Mouse (Mus musculus) kidney, postnatal 0 days (tissue): ENCODE results near the gene Bysl. TPM values are rescaled to one million over a fixed set of nuclear protein-coding genes. Genes with fewer than 3 reads are reported as not detected.

Experiments used
- ATAC-seq: fragments of 200-750 bp; cut with Nextera tagmentation; replicated peaks from 2 replicates; pipeline ENCODE4 v1.8.0; 2017; ENCODE audit warnings: low read depth, moderate number of reproducible peaks, moderate TSS enrichment, moderate library complexity; ENCODE audit not compliant: low FRiP score
- DNase-seq: peaks from one replicate; pipeline ENCODE4 v3.0.0-alpha.2; 2016; ENCODE audit warnings: low spot score
- H3K27ac ChIP-seq: fragments of 300-500 bp; sonication (generic); 2 replicates; pipeline ENCODE4 v1.5.1; 2014; ENCODE audit warnings: mild to moderate bottlenecking
- H3K27me3 ChIP-seq: fragments of 300-500 bp; sonication (generic); 2 replicates; pipeline ENCODE4 v1.6.1; 2014; ENCODE audit warnings: low read length, mixed read lengths; ENCODE audit not compliant: insufficient read depth
- H3K36me3 ChIP-seq: fragments of 300-500 bp; sonication (generic); 2 replicates; pipeline ENCODE4 v1.6.1; 2014; ENCODE audit warnings: low read length, mixed read lengths; ENCODE audit not compliant: insufficient read depth
- H3K4me1 ChIP-seq: fragments of 300-500 bp; sonication (generic); replicated peaks from 2 replicates; pipeline ENCODE4 v1.6.1; 2014; ENCODE audit warnings: antibody characterized with exemption, low read length, mixed read lengths; ENCODE audit not compliant: insufficient read depth
- H3K4me2 ChIP-seq: fragments of 300-500 bp; sonication (generic); 2 replicates; pipeline ENCODE4 v1.6.1; 2014; ENCODE audit warnings: mild to moderate bottlenecking, low read length, moderate library complexity, mixed read lengths
- H3K4me3 ChIP-seq: fragments of 300-500 bp; sonication (generic); replicated peaks from 2 replicates; pipeline ENCODE4 v1.5.1; 2014; ENCODE audit warnings: low read depth, low read length
- H3K9ac ChIP-seq: fragments of 300-500 bp; sonication (generic); 2 replicates; pipeline ENCODE4 v1.6.1; 2014; ENCODE audit warnings: low read depth, low read length
- H3K9me3 ChIP-seq: fragments of 300-500 bp; sonication (generic); replicated peaks from 2 replicates; pipeline ENCODE4 v1.6.1; 2016; ENCODE audit warnings: low read length, inconsistent platforms, mixed read lengths
- CTCF ChIP-seq: IDR thresholded peaks from 2 replicates; pipeline ENCODE4 v1.5.1; 2016; ENCODE audit warnings: antibody characterized with exemption, low read depth, mild to moderate bottlenecking, moderate library complexity
- WGBS: fragments of 180-500 bp; shearing (Covaris S2); extraction: QIAGEN DNeasy Blood & Tissue Kit; methylation state at CpG from one replicate; pipeline ENCODE4 v1.1.7; 2014; 5-methylcytosine and 5-hydroxymethylcytosine counted together
- polyA plus RNA-seq: library from polyadenylated mRNA; unstranded; fragments of >200 nt; fragmentation: Nextera tagmentation; extraction: Ambion mirVana; gene quantifications from 2 replicates; pipeline ENCODE4 v1.2.1, GENCODE M21; 2015

The Bysl gene
- polyA plus RNA-seq, 1 experiment from 2014 or later: 14.7 TPM

GRCm38 (mm10) chr17:47596162-47596838 lies 15.0 kb downstream of the Bysl start:
- Histone ChIP-seq H3K4me2 (peak overlapping the region; percentile 65), H3K9me3 (no peaks in the 10 kb centered on the region), H3K4me3 (peak overlapping the region; percentile 75), H3K27ac (peak overlapping the region; percentile 92), H3K4me1 (peaks cover 22% of the 10 kb centered on the region; the same call in 1 of the 2 replicates), H3K9ac (peak overlapping the region; percentile 72), H3K36me3 (peaks cover 17% of the 10 kb centered on the region), H3K27me3 (no peaks in the 10 kb centered on the region)
- DNase-seq (no peak), ATAC-seq (no peak)
- 33% methylated on average over 6 of the region's 6 CpGs for whole genome bisulfite sequencing
- TF ChIP-seq CTCF: no peak

GRCm38 (mm10) chr17:47595248-47596161 lies 15.8 kb downstream of the Bysl start:
- ATAC-seq (peak; percentile 37), DNase-seq (peak; percentile 88)
- Histone ChIP-seq H3K4me2 (peak overlapping the region; percentile 65), H3K27ac (peak overlapping the region; percentile 92), H3K4me3 (peak overlapping the region; percentile 75), H3K9me3 (no peaks in the 10 kb centered on the region), H3K4me1 (peaks cover 22% of the 10 kb centered on the region; the same call in 1 of the 2 replicates), H3K36me3 (peaks cover 14% of the 10 kb centered on the region; the same call in 1 of the 2 replicates), H3K27me3 (no peaks in the 10 kb centered on the region), H3K9ac (peak overlapping the region; percentile 72)
- no peak for TF ChIP-seq CTCF
- 2% methylated on average over 21 of the region's 21 CpGs for WGBS

DNA sequence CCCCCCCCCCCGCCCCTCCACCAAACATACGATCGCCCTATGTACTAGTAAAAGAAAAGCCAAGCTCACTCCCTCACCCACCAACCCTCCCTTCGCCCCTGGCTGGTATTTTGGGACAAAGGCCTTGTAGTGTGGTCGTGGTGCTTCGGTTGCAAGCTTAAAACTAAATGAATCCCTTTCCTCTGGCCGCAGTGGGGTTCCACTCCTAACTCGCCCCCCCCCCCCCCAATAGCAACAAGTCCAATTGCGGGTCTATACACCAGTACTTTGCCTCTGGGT lies 16.4 kb downstream of the Bysl start:
- Histone ChIP-seq H3K27ac (peak overlapping the region; percentile 92), H3K36me3 (peaks cover 14% of the 10 kb centered on the region; the same call in 1 of the 2 replicates), H3K27me3 (no peaks in the 10 kb centered on the region), H3K4me2 (peak overlapping the region; percentile 65), H3K4me1 (peaks cover 22% of the 10 kb centered on the region; the same call in 1 of the 2 replicates), H3K4me3 (peak overlapping the region; percentile 75), H3K9me3 (no peaks in the 10 kb centered on the region), H3K9ac (peak overlapping the region; percentile 72)
- ATAC-seq: no peak
- no peak for TF ChIP-seq CTCF
- no peak for DNase-seq
- 1% methylated on average over 5 of the region's 9 CpGs for WGBS

- WGBS: under 1% methylated on average over 43 of the region's 43 CpGs
- H3K4me1 ChIP-seq: peaks cover 22% of the 10 kb centered on the region; the same call in 1 of the 2 replicates
- ATAC-seq: no peak
These were observed 16.9 kb downstream of the Bysl start for GRCm38 (mm10) chr17:47594183-47594968.

GRCm38 (mm10) chr17:47593854-47594182 lies 17.5 kb downstream of the Bysl start:
- ATAC-seq (no peak), DNase-seq (no peak)

More at GRCm38 (mm10) chr17:47594183-47594968, 16.9 kb downstream of the Bysl start:
- TF ChIP-seq CTCF: no peak
- Histone ChIP-seq H3K27me3 (no peaks in the 10 kb centered on the region), H3K9ac (peak overlapping the region; percentile 72), H3K27ac (peak overlapping the region; percentile 92), H3K36me3 (peaks cover 12% of the 10 kb centered on the region; the same call in 1 of the 2 replicates), H3K9me3 (no peaks in the 10 kb centered on the region), H3K4me2 (peak overlapping the region; percentile 65), H3K4me3 (peak overlapping the region; percentile 75)
- DNase-seq: peak; percentile 42

More at GRCm38 (mm10) chr17:47593854-47594182, 17.5 kb downstream of the Bysl start:
- Histone ChIP-seq H3K4me3 (peak overlapping the region; percentile 75), H3K4me1 (peaks cover 22% of the 10 kb centered on the region; the same call in 1 of the 2 replicates), H3K9ac (peak overlapping the region; percentile 72), H3K27ac (peak overlapping the region; percentile 92), H3K4me2 (peak overlapping the region; percentile 65), H3K27me3 (no peaks in the 10 kb centered on the region), H3K9me3 (no peaks in the 10 kb centered on the region), H3K36me3 (peaks cover 8% of the 10 kb centered on the region; the same call in 1 of the 2 replicates)
- no peak for TF ChIP-seq CTCF
- WGBS: 0% methylated on average over 13 of the region's 13 CpGs
